Mouse (Mus musculus) brown adipose tissue, adult 24 weeks (tissue): Measurements from ENCODE around the gene Rabgap1l. TPM values are rescaled to one million over a fixed set of nuclear protein-coding genes. Genes with fewer than 3 reads are reported as not detected.

Source experiments
- H3K27ac ChIP-seq: fragments of 200-500 bp; replicated peaks from 2 replicates; pipeline ENCODE4 v1.5.1; 2012; ENCODE audit warnings: low read depth, mild to moderate bottlenecking, low read length
- H3K4me1 ChIP-seq: fragments of 200-500 bp; 2 replicates; pipeline ENCODE4 v1.6.1; 2012; ENCODE audit warnings: low read length, mixed read lengths; ENCODE audit not compliant: control insufficient read depth, insufficient read depth, insufficient read length
- H3K4me3 ChIP-seq: fragments of 200-500 bp; 2 replicates; pipeline ENCODE4 v1.5.1; 2012; ENCODE audit warnings: low read depth, mild to moderate bottlenecking, low read length, moderate library complexity; ENCODE audit not compliant: insufficient read depth
- polyA plus RNA-seq: library from polyadenylated mRNA; stranded (reverse); fragments of >200 nt; gene quantifications from 2 replicates; pipeline ENCODE4 v1.2.4, GENCODE M21; 2012; ENCODE audit not compliant: missing spikeins, insufficient read depth, insufficient read length

Gene Rabgap1l
- polyA plus RNA-seq, 1 experiment, result 26.9 TPM

GRCm38 (mm10) chr1:160330828-160331227 lies 462.2 kb downstream of the Rabgap1l start:
- no peak overlapping the region for H3K27ac ChIP-seq
- no peaks in the 10 kb centered on the region for H3K4me1 ChIP-seq

GRCm38 (mm10) chr1:160330222-160330621 lies 462.8 kb downstream of the Rabgap1l start:
- Histone ChIP-seq H3K4me1 (no peaks in the 10 kb centered on the region), H3K27ac (no peak overlapping the region), H3K4me3 (no peak overlapping the region)

More at GRCm38 (mm10) chr1:160330828-160331227, 462.2 kb downstream of the Rabgap1l start:
- no peak overlapping the region for H3K4me3 ChIP-seq

GRCm38 (mm10) chr1:160329788-160330187 lies 463.2 kb downstream of the Rabgap1l start:
- H3K4me3 ChIP-seq, result no peak overlapping the region
- no peaks in the 10 kb centered on the region for H3K4me1 ChIP-seq
- H3K27ac ChIP-seq, result no peak overlapping the region

GRCm38 (mm10) chr1:160327531-160327930 lies 465.5 kb downstream of the Rabgap1l start:
- Histone ChIP-seq H3K4me3 (no peak overlapping the region), H3K4me1 (no peaks in the 10 kb centered on the region), H3K27ac (no peak overlapping the region)

GRCm38 (mm10) chr1:160325542-160325941 lies 467.5 kb downstream of the Rabgap1l start:
- Histone ChIP-seq H3K27ac (no peak overlapping the region), H3K4me3 (no peak overlapping the region), H3K4me1 (no peaks in the 10 kb centered on the region)

- H3K4me1 ChIP-seq, result no peaks in the 10 kb centered on the region
These were observed 472.3 kb downstream of the Rabgap1l start for GRCm38 (mm10) chr1:160320690-160321089.

GRCm38 (mm10) chr1:160318057-160318725 lies 474.8 kb downstream of the Rabgap1l start:
- H3K4me1 ChIP-seq, result no peaks in the 10 kb centered on the region
- H3K27ac ChIP-seq, result no peak overlapping the region
- no peak overlapping the region for H3K4me3 ChIP-seq

More at GRCm38 (mm10) chr1:160320690-160321089, 472.3 kb downstream of the Rabgap1l start:
- no peak overlapping the region for H3K4me3 ChIP-seq
- no peak overlapping the region for H3K27ac ChIP-seq

GRCm38 (mm10) chr1:160316239-160316638 lies 476.8 kb downstream of the Rabgap1l start:
- Histone ChIP-seq H3K4me3 (no peak overlapping the region), H3K27ac (no peak overlapping the region)

GRCm38 (mm10) chr1:160312658-160313057 lies 480.4 kb downstream of the Rabgap1l start:
- H3K4me1 ChIP-seq, result no peaks in the 10 kb centered on the region
- no peak overlapping the region for H3K4me3 ChIP-seq
- no peak overlapping the region for H3K27ac ChIP-seq

More at GRCm38 (mm10) chr1:160316239-160316638, 476.8 kb downstream of the Rabgap1l start:
- H3K4me1 ChIP-seq, result no peaks in the 10 kb centered on the region

GRCm38 (mm10) chr1:160311861-160312260 lies 481.1 kb downstream of the Rabgap1l start:
- no peaks in the 10 kb centered on the region for H3K4me1 ChIP-seq
- H3K4me3 ChIP-seq, result no peak overlapping the region
- H3K27ac ChIP-seq, result no peak overlapping the region

GRCm38 (mm10) chr1:160309951-160310350 lies 483.1 kb downstream of the Rabgap1l start:
- no peaks in the 10 kb centered on the region for H3K4me1 ChIP-seq
- no peak overlapping the region for H3K4me3 ChIP-seq
- H3K27ac ChIP-seq, result no peak overlapping the region

GRCm38 (mm10) chr1:160308996-160309395 lies 484.0 kb downstream of the Rabgap1l start:
- Histone ChIP-seq H3K4me1 (no peaks in the 10 kb centered on the region), H3K4me3 (no peak overlapping the region), H3K27ac (no peak overlapping the region)

GRCm38 (mm10) chr1:160308498-160308897 lies 484.5 kb downstream of the Rabgap1l start:
- Histone ChIP-seq H3K27ac (no peak overlapping the region), H3K4me1 (no peaks in the 10 kb centered on the region), H3K4me3 (no peak overlapping the region)

GRCm38 (mm10) chr1:160306866-160307616 lies 486.0 kb downstream of the Rabgap1l start:
- no peak overlapping the region for H3K27ac ChIP-seq

GRCm38 (mm10) chr1:160306336-160306735 lies 486.7 kb downstream of the Rabgap1l start:
- Histone ChIP-seq H3K4me1 (no peaks in the 10 kb centered on the region), H3K27ac (no peak overlapping the region), H3K4me3 (no peak overlapping the region)

More at GRCm38 (mm10) chr1:160306866-160307616, 486.0 kb downstream of the Rabgap1l start:
- no peaks in the 10 kb centered on the region for H3K4me1 ChIP-seq
- no peak overlapping the region for H3K4me3 ChIP-seq
